Mouse (Mus musculus) liver, embryonic 12.5 days (tissue): ENCODE measurements around the gene Aff1. TPM values are rescaled to one million over a fixed set of nuclear protein-coding genes. Genes with fewer than 3 reads are reported as not detected.

Experiments
- ATAC-seq: fragments of 200-750 bp; cut with Nextera tagmentation; 2 replicates; pipeline ENCODE4 v1.8.0; 2017; ENCODE audit warnings: moderate number of reproducible peaks, mild to moderate bottlenecking, moderate library complexity
- H3K27ac ChIP-seq: fragments of 300-500 bp; sonication (generic); 2 replicates; pipeline ENCODE4 v1.5.1; 2016; ENCODE audit warnings: mild to moderate bottlenecking
- H3K27me3 ChIP-seq: fragments of 300-500 bp; sonication (generic); replicated peaks from 2 replicates; pipeline ENCODE4 v1.6.1; 2016; ENCODE audit warnings: mild to moderate bottlenecking, moderate library complexity
- H3K36me3 ChIP-seq: fragments of 300-500 bp; sonication (generic); 2 replicates; pipeline ENCODE4 v1.6.1; 2016; ENCODE audit warnings: mild to moderate bottlenecking, moderate library complexity
- H3K4me1 ChIP-seq: fragments of 300-500 bp; sonication (generic); 2 replicates; pipeline ENCODE4 v1.6.1; 2016
- H3K4me2 ChIP-seq: fragments of 300-500 bp; sonication (generic); 2 replicates; pipeline ENCODE4 v1.6.1; 2016; ENCODE audit warnings: mild to moderate bottlenecking, moderate library complexity
- H3K4me3 ChIP-seq: fragments of 300-500 bp; sonication (generic); 2 replicates; pipeline ENCODE4 v1.5.1; 2016; ENCODE audit warnings: mild to moderate bottlenecking, moderate library complexity
- H3K9ac ChIP-seq: fragments of 300-500 bp; sonication (generic); 2 replicates; pipeline ENCODE4 v1.6.1; 2016; ENCODE audit warnings: mild to moderate bottlenecking, moderate library complexity
- H3K9me3 ChIP-seq: fragments of 300-500 bp; sonication (generic); replicated peaks from 2 replicates; pipeline ENCODE4 v1.6.1; 2016; ENCODE audit warnings: mild to moderate bottlenecking, moderate library complexity
- WGBS: fragments of 180-500 bp; shearing (Covaris S2); methylation state at CpG from one replicate; pipeline ENCODE4 v1.1.7; 2016; ENCODE audit not compliant: insufficient replicate concordance; 5-methylcytosine and 5-hydroxymethylcytosine counted together
- polyA plus RNA-seq: library from polyadenylated mRNA; unstranded; fragments of >200 nt; fragmentation: Nextera tagmentation; extraction: Ambion mirVana; gene quantifications from 2 replicates; pipeline ENCODE4 v1.2.1, GENCODE M21; 2016

Aff1 gene
- polyA plus RNA-seq, 1 experiment from 2014 or later = 17.0 TPM

- H3K9ac ChIP-seq = no peak overlapping the region
- H3K4me2 ChIP-seq = no peak overlapping the region
- no peaks in the 10 kb centered on the region for H3K9me3 ChIP-seq
- peaks cover 3% of the 10 kb centered on the region; the same call in 1 of the 2 replicates for H3K4me1 ChIP-seq
- no peaks in the 10 kb centered on the region for H3K27me3 ChIP-seq
- peaks cover 99% of the 10 kb centered on the region for H3K36me3 ChIP-seq
- H3K27ac ChIP-seq = no peak overlapping the region
- whole genome bisulfite sequencing = 87% methylated on average over 15 of the region's 15 CpGs
- no peak overlapping the region for H3K4me3 ChIP-seq
- no peak for ATAC-seq
These were observed 146.5 kb downstream of the Aff1 start for GRCm38 (mm10) chr5:103838550-103839264.

GRCm38 (mm10) chr5:103839265-103839626 lies 147.1 kb downstream of the Aff1 start:
- H3K27ac ChIP-seq = no peak overlapping the region
- H3K36me3 ChIP-seq = peaks cover 99% of the 10 kb centered on the region
- H3K4me3 ChIP-seq = no peak overlapping the region
- no peak for ATAC-seq
- no peaks in the 10 kb centered on the region for H3K9me3 ChIP-seq
- no peak overlapping the region for H3K4me2 ChIP-seq
- H3K9ac ChIP-seq = no peak overlapping the region
- H3K27me3 ChIP-seq = no peaks in the 10 kb centered on the region
- 86% methylated on average over 3 of the region's 3 CpGs for whole genome bisulfite sequencing
- H3K4me1 ChIP-seq = peaks cover 3% of the 10 kb centered on the region; the same call in 1 of the 2 replicates

GRCm38 (mm10) chr5:103843938-103844337 lies 151.8 kb downstream of the Aff1 start:
- Histone ChIP-seq H3K4me2 (no peak overlapping the region), H3K27me3 (no peaks in the 10 kb centered on the region), H3K9me3 (no peaks in the 10 kb centered on the region), H3K36me3 (peaks cover 100% of the 10 kb centered on the region), H3K4me1 (peaks cover 3% of the 10 kb centered on the region; the same call in 1 of the 2 replicates), H3K4me3 (no peak overlapping the region), H3K27ac (no peak overlapping the region), H3K9ac (no peak overlapping the region)
- no peak for ATAC-seq
- WGBS = 39% methylated on average over 1 of the region's 1 CpGs

- H3K9me3 ChIP-seq = no peaks in the 10 kb centered on the region
- no peak overlapping the region for H3K9ac ChIP-seq
- no peaks in the 10 kb centered on the region for H3K27me3 ChIP-seq
- peaks cover 100% of the 10 kb centered on the region for H3K36me3 ChIP-seq
- H3K4me3 ChIP-seq = no peak overlapping the region
- no peaks in the 10 kb centered on the region for H3K4me1 ChIP-seq
- no peak overlapping the region for H3K4me2 ChIP-seq
- WGBS = 91% methylated on average over 19 of the region's 19 CpGs
- no peak overlapping the region for H3K27ac ChIP-seq
- ATAC-seq = no peak
These were observed 153.4 kb downstream of the Aff1 start for GRCm38 (mm10) chr5:103845418-103846153.

- no peaks in the 10 kb centered on the region for H3K27me3 ChIP-seq
- H3K9ac ChIP-seq = no peak overlapping the region
- no peaks in the 10 kb centered on the region for H3K9me3 ChIP-seq
- H3K27ac ChIP-seq = no peak overlapping the region
- no peaks in the 10 kb centered on the region for H3K4me1 ChIP-seq
- peaks cover 100% of the 10 kb centered on the region for H3K36me3 ChIP-seq
- 94% methylated on average over 10 of the region's 10 CpGs for WGBS
- no peak for ATAC-seq
- H3K4me2 ChIP-seq = no peak overlapping the region
- no peak overlapping the region for H3K4me3 ChIP-seq
These were observed 154.0 kb downstream of the Aff1 start for GRCm38 (mm10) chr5:103846154-103846551.

GRCm38 (mm10) chr5:103846609-103847008 lies 154.4 kb downstream of the Aff1 start:
- H3K4me2 ChIP-seq = no peak overlapping the region
- no peaks in the 10 kb centered on the region for H3K4me1 ChIP-seq
- no peak for ATAC-seq
- H3K27ac ChIP-seq = no peak overlapping the region
- H3K9me3 ChIP-seq = no peaks in the 10 kb centered on the region
- H3K4me3 ChIP-seq = no peak overlapping the region
- H3K9ac ChIP-seq = no peak overlapping the region
- no peaks in the 10 kb centered on the region for H3K27me3 ChIP-seq
- H3K36me3 ChIP-seq = peaks cover 100% of the 10 kb centered on the region
- 78% methylated on average over 5 of the region's 5 CpGs for WGBS

GRCm38 (mm10) chr5:103848546-103848945 lies 156.4 kb downstream of the Aff1 start:
- no peak for ATAC-seq
- WGBS = 91% methylated on average over 8 of the region's 8 CpGs
- Histone ChIP-seq H3K4me3 (no peak overlapping the region), H3K27ac (no peak overlapping the region), H3K9ac (no peak overlapping the region), H3K9me3 (no peaks in the 10 kb centered on the region), H3K4me1 (no peaks in the 10 kb centered on the region), H3K4me2 (no peak overlapping the region), H3K36me3 (peaks cover 100% of the 10 kb centered on the region), H3K27me3 (no peaks in the 10 kb centered on the region)

- peaks cover 24% of the 10 kb centered on the region for H3K4me1 ChIP-seq
- 82% methylated on average over 4 of the region's 4 CpGs for WGBS
- H3K27ac ChIP-seq = no peak overlapping the region
- H3K9me3 ChIP-seq = no peaks in the 10 kb centered on the region
- peaks cover 76% of the 10 kb centered on the region for H3K36me3 ChIP-seq
- H3K27me3 ChIP-seq = no peaks in the 10 kb centered on the region
- ATAC-seq = no peak
- no peak overlapping the region for H3K4me3 ChIP-seq
- no peak overlapping the region for H3K4me2 ChIP-seq
- H3K9ac ChIP-seq = no peak overlapping the region
These were observed 160.8 kb downstream of the Aff1 start for GRCm38 (mm10) chr5:103852756-103853549.

- no peak overlapping the region for H3K9ac ChIP-seq
- no peaks in the 10 kb centered on the region for H3K9me3 ChIP-seq
- ATAC-seq = no peak
- peaks cover 24% of the 10 kb centered on the region for H3K4me1 ChIP-seq
- peaks cover 63% of the 10 kb centered on the region for H3K36me3 ChIP-seq
- H3K4me3 ChIP-seq = no peak overlapping the region
- WGBS = 68% methylated on average over 17 of the region's 17 CpGs
- H3K4me2 ChIP-seq = no peak overlapping the region
- H3K27ac ChIP-seq = no peak overlapping the region
- H3K27me3 ChIP-seq = no peaks in the 10 kb centered on the region
These were observed 162.1 kb downstream of the Aff1 start for GRCm38 (mm10) chr5:103854041-103854806.

- Histone ChIP-seq H3K4me3 (no peak overlapping the region), H3K9me3 (no peaks in the 10 kb centered on the region), H3K4me2 (no peak overlapping the region), H3K36me3 (peaks cover 57% of the 10 kb centered on the region), H3K9ac (no peak overlapping the region), H3K27me3 (no peaks in the 10 kb centered on the region), H3K4me1 (peaks cover 24% of the 10 kb centered on the region), H3K27ac (no peak overlapping the region)
- 86% methylated on average over 5 of the region's 5 CpGs for WGBS
- ATAC-seq = no peak
These were observed 162.6 kb downstream of the Aff1 start for GRCm38 (mm10) chr5:103854807-103855194.

GRCm38 (mm10) chr5:103855483-103856211 lies 163.5 kb downstream of the Aff1 start:
- no peaks in the 10 kb centered on the region for H3K27me3 ChIP-seq
- no peak overlapping the region for H3K4me2 ChIP-seq
- H3K4me3 ChIP-seq = no peak overlapping the region
- H3K4me1 ChIP-seq = peaks cover 24% of the 10 kb centered on the region
- ATAC-seq = peak; percentile 78
- no peaks in the 10 kb centered on the region for H3K9me3 ChIP-seq
- WGBS = 63% methylated on average over 14 of the region's 14 CpGs
- peak overlapping the region; percentile 11; the same call in 1 of the 2 replicates for H3K27ac ChIP-seq
- peaks cover 49% of the 10 kb centered on the region for H3K36me3 ChIP-seq
- no peak overlapping the region for H3K9ac ChIP-seq
